Mouse (Mus musculus) c-Kit-negative CD71-positive TER-119-positive erythroid progenitor cells, embryonic 14.5 days (primary cell): ENCODE measurements around the gene Ksr2.

ENCODE experiments used
- DNase-seq: peaks from one replicate; pipeline ENCODE4 v3.0.0-alpha.2; 2013; ENCODE audit warnings: low read depth, low spot score

The Ksr2 gene

GRCm38 (mm10) chr5:117523010-117523409 is 109.2 kb downstream of the Ksr2 start:
- no peak for DNase-seq

- DNase-seq = no peak
Measured at GRCm38 (mm10) chr5:117530991-117531390, 117.2 kb downstream of the Ksr2 start.

- DNase-seq = no peak
Measured at GRCm38 (mm10) chr5:117539221-117539620, 125.4 kb downstream of the Ksr2 start.

DNA sequence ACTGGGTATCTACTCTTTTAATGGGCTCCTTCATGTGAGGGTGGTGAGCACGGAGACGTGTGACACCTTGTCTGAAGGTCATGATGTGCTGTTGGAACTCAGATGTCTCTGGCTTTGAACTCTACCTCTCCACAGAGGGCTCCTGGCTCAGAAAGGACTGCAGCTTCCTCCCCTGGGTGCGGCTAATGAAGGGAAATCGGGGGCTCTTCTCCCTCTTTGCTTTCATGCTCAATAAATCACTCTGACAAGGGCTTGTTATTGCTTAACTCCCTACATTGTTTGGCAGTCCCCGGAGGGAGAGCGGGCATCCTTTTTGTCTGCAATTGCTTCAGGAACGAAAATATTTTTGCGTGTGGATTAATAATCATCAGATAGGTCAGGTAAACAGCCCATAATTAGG is 127.9 kb downstream of the Ksr2 start:
- no peak for DNase-seq

GRCm38 (mm10) chr5:117546694-117547268 is 133.0 kb downstream of the Ksr2 start:
- no peak for DNase-seq

GRCm38 (mm10) chr5:117550992-117551391 is 137.2 kb downstream of the Ksr2 start:
- DNase-seq = no peak

DNA sequence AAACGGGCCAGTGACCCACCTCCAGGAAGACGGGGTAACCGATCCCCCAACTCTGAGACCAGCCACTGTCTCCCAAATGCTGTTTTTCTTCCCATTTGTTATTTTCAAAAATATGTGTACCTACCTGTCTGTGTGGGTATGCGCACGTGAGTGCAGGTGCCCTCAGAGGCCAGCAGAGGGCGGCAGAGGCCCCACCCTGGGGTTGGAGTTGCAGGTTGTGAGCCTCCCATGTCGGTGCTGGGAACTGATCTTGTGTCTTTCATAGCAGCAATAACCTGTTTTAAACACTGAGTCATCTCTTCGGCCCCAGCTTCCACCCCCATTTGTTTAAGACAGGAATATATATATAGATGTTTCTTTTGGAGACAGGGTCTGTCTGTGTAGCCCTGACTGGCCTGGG is 138.3 kb downstream of the Ksr2 start:
- DNase-seq = no peak

DNA sequence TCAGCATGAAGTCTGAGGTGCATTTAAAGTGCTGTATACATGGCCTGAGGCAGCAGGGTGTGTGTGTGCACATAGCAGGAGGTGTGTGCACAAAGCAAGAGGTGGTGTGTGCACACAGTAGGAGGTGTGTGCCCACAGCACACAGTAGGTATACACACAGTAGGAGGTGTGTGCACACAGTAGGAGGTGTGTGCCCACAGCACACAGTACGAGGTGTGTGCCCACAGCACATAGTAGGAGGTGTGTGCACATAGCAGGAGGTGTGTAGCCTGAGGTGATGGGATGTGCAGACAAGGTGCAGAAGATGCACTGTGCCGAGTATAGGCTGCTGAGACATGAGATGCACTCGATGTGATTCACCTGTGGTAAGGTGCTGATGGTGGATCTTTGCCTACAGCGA is 140.7 kb downstream of the Ksr2 start:
- DNase-seq = no peak

DNA sequence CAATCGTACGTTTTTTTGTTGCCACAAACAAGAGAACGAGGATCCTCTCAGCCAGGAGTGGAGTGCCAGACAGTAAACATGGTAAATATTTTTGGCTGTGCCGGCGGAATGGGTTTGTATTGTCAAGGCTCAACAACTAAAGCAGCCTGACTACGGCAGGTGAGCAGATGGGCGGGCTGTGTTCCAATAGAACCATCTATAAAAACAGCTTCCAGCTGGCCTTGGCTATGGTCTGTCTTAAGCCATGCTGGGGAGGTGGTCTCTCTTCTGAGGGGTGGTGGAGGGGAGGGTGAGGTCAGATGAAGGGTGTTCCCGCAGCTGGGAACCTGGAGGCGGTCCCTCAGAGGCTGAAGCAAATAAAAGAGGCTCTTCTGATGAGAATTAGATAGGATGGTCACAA is 142.8 kb downstream of the Ksr2 start:
- no peak for DNase-seq

GRCm38 (mm10) chr5:117561080-117561479 is 147.3 kb downstream of the Ksr2 start:
- no peak for DNase-seq

GRCm38 (mm10) chr5:117566051-117566665 is 152.4 kb downstream of the Ksr2 start:
- no peak for DNase-seq

DNA sequence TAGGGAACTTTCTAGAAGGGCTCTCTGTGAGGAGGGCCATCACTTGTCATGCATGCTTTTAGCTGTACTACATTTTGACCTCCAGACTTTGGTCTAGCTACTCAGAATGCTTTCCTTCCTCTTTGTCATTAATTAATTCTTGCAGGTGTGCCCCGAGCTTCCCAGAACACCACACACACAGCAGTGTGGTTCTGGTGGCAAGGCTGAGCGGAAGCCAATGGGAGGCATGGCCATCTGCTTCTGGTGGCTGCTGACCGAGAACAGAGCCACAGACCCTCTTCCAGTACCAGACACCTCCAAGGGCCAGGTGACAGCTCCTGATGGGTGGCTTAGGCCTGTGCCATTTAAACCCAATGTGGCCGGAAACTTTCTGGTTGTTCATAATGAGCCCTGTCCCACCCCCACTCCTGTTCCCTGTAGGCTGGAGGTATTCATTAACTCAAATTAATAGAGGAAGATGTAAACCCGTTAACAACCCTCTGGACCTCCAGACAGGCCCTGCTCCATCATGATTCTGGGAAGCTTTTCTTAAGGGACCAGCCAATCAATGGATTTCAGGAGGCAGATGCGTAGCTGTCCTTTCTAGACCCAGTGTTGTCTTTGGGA is 155.5 kb downstream of the Ksr2 start:
- DNase-seq = no peak

DNA sequence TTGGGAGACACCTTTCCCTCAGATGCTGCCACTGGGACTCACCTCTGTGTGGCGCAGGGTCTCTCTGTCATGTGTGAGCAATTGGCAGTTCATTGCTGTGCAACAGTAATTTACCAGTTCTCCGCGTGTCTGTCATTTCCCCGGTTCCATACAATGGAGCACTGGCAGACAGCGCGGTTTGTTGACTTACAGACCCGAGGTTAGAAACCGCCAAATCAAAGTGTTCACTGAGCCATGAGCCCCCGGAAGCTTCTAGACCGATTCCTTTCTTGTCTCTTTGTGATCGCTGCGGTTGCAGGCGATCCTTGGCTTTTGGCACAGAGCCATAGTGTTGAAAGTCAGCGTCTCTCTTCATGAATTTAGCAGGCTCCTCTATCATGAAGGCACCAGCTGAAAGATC is 158.6 kb downstream of the Ksr2 start:
- no peak for DNase-seq

DNA sequence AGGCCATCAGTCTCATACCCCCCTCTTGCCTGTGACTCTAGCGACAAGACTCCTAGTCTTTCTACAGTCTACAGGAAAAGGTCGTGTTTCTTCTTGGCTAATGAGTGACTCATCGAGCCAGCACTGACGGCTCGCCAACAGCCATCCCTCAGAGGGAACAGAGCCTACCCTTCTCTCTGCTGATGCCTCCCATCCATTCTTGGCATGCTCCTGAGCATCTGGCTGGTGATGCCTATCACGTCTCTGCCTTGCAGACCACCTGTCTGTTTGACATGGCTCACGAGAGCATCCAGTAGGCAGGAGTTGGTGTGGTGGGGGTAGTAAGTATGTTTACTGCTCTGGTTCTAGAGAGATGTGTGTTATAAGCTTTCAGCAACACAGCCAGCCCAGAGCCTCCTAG is 161.1 kb downstream of the Ksr2 start:
- no peak for DNase-seq

DNA sequence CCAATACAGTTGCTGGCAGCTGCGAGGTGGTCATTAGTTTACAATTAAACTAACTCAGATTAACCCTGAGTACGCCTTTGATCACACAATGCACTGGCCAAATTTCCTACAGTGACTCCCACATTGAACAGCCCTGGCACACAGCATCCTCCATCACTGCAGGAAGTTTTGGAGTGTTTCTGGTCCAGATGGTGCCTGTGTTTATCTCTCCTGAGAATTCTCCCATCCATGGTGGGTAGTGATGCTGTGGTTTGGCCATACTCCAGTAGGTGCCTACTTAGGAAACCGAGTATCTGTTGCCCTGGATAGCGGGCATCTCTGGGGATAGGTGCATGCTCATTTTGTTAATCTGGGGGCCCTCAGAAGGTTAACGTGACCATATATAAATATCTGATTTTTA is 163.8 kb downstream of the Ksr2 start:
- DNase-seq = no peak

DNA sequence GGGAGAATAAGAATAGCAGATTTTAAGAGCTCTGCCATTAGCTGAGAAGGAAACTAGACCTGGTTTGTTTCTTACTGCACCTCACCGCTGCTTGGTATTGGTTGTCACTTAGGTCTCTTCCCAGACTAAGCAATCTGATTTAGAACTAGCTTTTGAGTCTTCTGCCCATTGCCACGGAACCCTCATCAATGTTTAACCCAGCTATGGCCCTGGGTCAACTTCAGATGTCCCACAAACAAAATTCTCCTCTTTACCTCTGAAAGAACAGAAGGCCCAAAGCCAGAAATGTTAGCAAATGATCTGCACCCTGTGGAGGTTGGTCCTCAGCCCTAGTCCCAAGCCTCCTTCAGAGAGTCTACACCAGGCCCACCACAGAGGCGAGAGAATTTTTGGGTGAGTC is 167.9 kb downstream of the Ksr2 start:
- DNase-seq = no peak

DNA sequence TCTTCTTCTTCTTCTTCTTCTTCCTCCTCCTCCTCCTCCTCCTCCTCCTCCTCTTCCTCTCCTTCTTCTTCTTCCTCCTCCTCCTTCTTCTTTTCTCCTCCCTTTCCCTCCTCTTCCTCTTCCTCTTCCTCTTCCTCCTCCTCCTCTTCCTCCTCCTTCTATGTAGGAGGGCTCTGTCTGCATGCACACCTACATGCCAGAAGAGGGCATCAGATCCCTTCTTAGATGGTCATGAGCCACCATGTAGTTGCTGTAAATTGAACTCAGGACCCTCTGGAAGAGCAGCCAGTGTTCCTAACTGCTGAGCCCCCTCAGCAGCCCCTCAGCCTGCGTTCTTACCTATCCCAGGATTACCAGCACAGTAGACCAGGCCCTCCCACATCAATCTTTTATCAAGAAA is 170.6 kb downstream of the Ksr2 start:
- DNase-seq = no peak

- DNase-seq = no peak
Measured at GRCm38 (mm10) chr5:117589266-117589665, 175.5 kb downstream of the Ksr2 start.

- no peak for DNase-seq
Measured at GRCm38 (mm10) chr5:117593273-117593672, 179.5 kb downstream of the Ksr2 start.

DNA sequence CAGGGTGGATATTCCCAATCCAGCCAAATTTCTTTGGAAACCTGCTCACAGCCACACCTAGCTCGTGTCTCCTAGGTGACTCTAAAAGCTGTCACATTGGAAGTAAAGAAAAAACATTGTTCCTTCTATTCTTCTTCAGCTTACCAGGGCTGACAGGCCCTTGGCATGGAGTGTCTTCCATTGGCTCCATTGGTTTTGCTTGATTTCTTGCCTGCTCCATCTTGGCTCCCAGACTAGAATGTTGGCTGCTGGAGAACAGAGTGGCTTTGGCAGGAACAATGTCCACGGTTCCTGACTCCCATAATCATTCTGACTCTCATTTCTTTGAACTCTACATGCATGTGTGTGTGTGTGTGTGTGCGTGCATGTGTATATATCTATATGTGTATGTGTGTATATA is 183.0 kb downstream of the Ksr2 start:
- no peak for DNase-seq

DNA sequence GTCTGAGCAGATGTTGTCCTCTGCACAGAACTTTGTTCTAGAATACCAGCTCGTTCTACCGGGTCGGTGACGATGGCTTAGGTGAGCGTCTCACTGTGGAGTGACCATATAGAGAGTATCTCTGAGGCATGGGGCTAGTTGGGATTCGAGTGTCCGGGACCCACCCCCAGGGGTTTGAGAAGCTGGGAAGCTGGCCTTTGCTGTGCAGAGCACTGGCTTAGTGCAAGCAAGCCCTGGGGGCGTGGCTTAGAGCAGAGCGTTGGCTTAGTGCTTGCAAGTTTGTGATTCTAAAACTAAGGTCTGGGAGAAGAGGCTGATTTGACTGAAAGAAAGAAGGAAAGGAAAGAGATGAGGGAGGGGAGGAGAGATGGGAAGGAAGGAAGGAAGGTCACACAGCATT is 188.2 kb downstream of the Ksr2 start:
- no peak for DNase-seq

- DNase-seq = no peak
Measured at GRCm38 (mm10) chr5:117607761-117608309, 194.0 kb downstream of the Ksr2 start.

DNA sequence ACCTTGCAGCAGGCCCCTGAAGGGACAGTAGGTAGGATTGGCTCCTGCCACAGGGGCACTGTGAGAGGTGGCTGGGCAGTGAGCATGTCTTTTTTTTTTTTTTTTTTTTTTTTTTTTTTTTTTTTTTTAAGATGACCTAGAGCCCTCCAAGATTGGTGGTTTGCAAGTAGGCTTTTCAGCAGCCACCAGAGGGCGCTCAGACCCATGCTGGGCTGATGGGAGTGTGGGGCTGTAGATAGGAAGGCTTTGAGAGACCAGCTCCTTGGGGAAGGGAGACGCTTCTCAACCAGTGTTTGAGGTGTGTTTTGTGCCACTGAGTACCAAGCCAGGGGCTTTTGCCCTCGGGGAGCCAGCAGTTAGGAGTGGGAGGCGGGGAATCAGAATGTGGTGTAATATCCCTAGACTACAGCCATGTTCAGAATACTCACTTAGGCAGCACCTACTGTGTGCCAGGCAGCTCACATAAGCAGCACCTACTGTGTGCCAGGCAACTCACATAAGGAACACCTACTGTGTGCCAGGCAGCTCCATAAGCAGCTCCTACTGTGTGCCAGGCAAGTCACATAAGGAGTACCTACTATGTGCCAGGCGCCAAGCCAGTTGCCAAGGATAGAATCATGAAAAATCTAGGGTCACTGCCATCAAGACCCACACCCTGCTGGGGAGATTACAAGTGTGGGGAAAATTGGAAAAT is 200.7 kb downstream of the Ksr2 start:
- no peak for DNase-seq
